Mouse (Mus musculus): Measurements from ENCODE around the gene Pdxp.

DNA sequence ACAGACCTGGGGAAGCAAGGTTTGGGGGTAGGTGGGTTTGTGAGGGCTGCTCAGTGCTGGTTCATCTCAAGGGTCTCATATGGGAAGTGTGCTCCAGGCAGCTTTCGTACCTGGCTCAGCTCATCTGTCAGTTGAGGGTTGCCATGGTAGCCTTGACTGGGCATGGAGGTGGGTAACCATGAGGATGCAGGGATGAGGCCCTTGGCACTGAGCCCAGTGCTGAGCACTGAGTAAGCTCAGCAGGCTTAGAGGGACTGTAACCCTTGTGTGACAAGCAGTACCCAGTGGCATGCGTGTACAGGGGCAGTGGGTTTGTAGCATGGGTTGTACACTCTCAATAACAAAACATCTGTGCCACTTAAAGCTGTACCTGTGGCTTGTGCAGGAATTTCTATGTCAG is 24.2 kb downstream of the Pdxp start:
- TF ChIP-seq CTCF (conservative IDR thresholded peaks at IDR 0.05; ENCODE audit: insufficient read depth, insufficient read length, low read depth, low read length) (no peak), POLR2A (IDR thresholded peaks at IDR 0.05; ENCODE audit: low read depth, low read length) (no peak)
